Mouse (Mus musculus) thymus, postnatal 4 days (tissue): Measurements from ENCODE around the gene Akap7.

ENCODE experiments used
- DNase-seq: peaks from one replicate; pipeline ENCODE4 v3.0.0; 2021

Akap7 gene

DNA sequence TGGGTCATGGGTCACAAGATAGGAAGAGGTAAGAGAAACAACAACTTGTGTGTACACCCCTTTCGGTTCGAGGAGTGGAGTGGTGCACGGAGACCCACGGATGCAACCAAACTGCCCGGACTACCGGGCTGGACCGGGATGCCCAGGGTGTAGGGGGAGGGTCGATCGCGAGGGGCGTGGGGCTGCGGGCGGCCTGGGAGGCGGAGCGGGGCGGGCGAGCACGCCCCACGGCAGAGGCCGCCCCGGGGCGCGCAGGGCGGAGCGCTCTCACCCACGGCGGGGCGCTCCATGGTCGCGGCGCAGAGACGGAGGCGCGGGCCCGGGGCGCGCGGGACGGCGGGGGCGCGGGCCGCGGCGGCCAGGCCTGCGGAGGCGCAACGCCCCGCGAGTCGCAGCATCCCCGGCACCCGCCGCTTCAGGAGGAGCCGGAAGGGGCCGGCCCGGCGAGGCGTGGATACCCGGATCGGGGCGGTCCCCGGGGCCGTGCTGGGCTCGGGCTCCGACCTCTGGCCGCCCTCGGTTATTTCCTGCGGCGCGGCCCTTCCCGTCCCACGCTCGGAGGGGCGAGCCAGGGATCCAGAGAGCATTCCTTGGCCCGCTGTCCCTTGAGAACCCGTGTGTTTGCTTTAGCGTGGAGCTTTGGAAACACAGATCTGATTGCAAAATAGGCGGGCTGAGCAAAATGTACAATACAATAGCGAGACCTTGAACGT lies 10.9 kb downstream of the Akap7 start:
- DNase-seq: peak; percentile 76

GRCm38 (mm10) chr10:25296286-25296656 lies 11.4 kb downstream of the Akap7 start:
- DNase-seq: no peak

GRCm38 (mm10) chr10:25295836-25296235 lies 11.8 kb downstream of the Akap7 start:
- DNase-seq: no peak

- DNase-seq: no peak
Observed at GRCm38 (mm10) chr10:25294999-25295398, 12.7 kb downstream of the Akap7 start.

DNA sequence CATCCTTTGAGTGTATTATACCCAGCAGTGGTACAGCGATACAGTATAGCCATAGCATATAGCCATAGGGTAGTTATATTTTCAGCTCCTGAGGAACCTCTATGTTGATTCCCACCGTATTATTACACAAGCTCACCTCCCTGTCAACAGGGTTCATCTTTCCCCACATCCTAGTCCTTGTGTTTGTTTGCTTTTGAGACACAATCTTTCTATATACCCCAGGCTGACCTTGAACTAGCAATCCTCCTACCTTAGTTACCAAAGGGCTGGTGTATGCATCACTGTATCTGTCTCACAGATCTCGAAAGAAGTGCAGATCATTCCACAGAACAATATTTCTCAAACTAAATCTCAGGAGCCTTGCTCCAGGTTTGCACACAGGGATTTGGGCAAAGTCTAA lies 13.9 kb downstream of the Akap7 start:
- no peak for DNase-seq

DNA sequence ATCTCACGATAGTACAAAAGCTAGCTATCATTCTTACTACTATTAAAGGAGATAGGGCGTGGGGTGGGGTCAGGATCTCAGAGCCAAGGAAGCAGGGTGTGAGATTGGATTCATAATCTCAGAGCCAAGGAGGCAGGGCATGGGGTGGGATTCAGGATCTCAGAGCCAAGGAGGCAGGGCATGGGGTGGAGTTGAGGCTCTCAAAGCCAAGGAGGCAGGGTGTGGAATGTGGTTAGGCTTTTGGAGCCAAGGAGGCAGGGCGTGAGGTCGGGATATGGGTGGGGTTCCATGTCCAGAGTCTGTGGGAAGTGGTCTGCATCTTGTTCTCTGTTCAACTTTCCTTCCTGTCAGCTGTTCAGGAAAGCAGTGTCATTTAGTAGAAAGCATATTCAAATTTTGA lies 16.6 kb downstream of the Akap7 start:
- no peak for DNase-seq

GRCm38 (mm10) chr10:25285100-25285811 lies 22.4 kb downstream of the Akap7 start:
- DNase-seq: no peak

GRCm38 (mm10) chr10:25284427-25285099 lies 23.1 kb downstream of the Akap7 start:
- DNase-seq: no peak

DNA sequence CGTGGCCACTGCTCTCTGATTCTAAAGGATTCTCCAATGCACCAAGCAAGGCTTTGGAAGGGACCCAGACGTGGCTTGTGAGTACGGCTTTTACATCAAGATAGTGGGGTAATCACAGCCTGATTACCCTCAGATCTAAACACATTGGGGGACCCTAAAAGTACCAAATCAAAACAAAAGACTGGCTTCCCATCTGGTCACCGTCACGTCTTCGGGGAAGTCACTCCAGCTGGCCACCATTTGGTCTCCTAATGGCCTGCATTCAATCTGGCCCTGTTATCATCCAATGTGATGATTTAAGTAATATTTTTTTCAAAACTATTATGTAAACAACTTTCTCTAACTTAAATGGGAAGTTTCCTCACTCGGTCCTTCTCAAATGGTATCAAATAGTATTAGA lies 24.3 kb downstream of the Akap7 start:
- DNase-seq: no peak

- DNase-seq: no peak
Observed at GRCm38 (mm10) chr10:25280141-25280540, 27.5 kb downstream of the Akap7 start.

DNA sequence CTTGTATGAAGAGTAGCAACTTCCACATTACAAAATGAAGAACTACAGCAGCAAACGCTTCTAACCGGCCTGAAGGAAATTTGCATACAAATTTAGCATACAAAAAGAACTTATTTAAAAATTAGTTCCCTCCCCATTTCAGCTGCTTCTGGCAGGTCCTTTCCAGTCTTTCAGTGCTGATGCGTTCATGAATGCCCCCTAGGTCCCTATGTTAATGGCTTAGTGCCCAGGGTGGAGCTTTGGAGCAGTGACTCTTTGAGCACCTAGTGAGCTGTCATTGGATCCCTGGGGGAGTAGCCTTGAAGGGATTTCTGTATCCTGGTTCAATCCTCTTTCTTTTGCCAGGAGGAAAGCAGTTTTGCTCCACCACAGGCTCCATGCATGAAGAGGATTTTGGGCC lies 28.3 kb downstream of the Akap7 start:
- DNase-seq: no peak

GRCm38 (mm10) chr10:25275492-25275891 lies 32.2 kb downstream of the Akap7 start:
- no peak for DNase-seq

DNA sequence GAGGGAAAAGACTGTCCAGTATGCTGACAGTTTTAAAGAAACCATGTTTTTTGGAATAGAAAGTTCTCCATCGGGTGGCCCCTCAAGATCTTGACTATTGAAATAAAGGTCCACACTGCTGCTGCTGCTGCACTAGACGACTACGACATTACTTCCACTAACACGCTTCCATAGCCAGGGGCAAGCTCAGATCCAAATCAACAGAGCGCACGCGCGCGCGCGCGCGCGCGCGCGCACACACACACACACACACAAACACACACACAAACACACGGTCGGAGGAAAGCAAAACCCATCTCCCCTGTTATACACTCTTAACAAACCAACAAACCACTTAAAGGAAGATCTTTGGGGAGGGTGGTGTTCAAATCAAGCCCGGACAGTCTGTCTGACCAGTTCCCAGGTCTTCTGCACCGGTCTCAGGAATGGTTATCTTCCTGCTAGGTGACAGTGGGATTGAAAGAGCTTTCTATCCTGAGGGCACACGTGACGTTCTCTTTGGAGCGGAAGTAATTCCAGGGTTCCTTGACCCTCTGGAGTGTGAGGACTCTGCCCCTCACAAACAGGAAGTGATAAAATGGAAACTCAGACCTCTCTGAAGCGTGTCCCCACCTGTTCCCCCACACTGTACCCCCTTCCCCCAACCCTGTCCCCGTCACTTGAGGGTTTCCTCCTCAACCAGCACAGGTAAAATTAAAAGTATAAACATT lies 32.9 kb downstream of the Akap7 start:
- no peak for DNase-seq

- no peak for DNase-seq
Observed at GRCm38 (mm10) chr10:25273731-25274130, 33.9 kb downstream of the Akap7 start.

GRCm38 (mm10) chr10:25271756-25272155 lies 35.9 kb downstream of the Akap7 start:
- no peak for DNase-seq

DNA sequence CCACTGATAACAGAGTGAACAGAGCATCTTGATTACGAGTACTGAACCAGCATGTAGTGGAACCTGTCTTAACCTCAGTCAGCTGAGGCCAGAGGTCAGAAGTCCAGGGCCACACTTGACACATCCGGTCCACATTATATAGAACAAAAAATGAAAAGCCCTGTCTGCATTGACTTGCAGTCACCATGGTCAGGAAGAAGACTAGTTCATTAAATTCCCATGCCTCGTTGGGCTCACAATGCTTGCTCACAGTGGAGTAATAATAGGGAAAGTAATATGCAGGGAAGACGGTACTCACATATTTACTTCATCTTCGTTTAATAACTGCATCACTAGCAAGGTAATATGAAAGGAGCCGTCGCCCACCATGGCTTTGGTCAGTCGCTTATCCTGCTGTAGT lies 36.5 kb downstream of the Akap7 start:
- no peak for DNase-seq

DNA sequence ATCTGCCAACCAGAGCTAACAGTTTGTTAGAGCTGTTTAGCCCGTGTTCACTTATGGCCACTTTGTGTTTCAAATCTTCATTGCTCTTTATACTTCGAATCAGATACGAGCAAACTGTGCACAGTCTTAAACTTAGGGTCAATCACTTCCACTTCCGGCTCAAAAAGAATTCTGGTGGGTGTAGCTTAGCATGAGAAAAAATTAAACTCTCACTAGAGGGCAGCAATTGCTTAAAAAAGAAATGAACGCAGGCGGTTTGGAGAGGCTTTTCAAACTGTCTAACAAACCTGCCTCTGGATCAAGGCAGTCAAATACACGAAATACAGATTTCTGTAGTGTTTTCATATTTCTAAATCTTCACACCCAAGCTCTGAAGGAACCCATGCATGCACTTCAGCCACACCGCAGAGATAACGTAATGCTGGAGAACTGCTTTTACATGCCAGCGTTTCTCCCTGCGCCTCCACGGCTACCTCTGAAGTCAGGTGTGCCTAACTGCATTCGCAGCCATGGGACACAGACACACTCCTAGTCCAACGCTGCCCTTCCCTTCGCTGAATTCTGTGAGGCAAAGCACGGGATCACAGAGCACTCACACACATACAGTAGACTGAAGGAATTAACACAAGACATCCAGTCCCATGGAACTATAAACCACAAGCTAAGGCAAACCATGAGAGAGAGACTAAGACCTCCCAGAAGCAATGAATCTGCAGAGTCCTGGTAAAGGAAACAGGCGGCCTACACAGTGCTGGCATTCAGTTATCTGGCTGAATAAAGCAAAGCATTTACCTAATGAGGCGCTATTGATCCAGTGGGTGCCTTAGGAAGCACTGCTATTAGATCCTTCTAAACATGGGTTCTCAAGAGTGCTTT lies 39.0 kb downstream of the Akap7 start:
- DNase-seq: peak; percentile 17

DNA sequence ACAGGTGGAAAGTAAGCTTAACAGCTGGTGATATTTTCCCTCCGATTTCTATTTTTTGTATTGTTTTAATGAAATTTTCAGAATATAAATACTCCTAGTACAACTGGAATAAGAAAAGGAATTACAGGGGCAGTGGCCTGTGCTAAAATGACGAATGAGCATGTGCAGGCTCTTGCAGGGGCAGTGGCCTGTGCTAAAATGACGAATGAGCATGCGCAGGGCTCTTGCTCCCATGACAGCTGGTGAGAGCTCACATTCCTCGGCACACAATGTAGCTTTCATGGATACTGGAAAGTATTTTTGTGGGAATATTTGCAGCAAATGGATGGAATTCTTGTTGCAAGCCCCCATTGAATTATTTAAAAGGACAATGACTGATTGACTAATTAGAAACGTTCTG lies 46.5 kb downstream of the Akap7 start:
- no peak for DNase-seq

GRCm38 (mm10) chr10:25260724-25261123 lies 46.9 kb downstream of the Akap7 start:
- DNase-seq: no peak

DNA sequence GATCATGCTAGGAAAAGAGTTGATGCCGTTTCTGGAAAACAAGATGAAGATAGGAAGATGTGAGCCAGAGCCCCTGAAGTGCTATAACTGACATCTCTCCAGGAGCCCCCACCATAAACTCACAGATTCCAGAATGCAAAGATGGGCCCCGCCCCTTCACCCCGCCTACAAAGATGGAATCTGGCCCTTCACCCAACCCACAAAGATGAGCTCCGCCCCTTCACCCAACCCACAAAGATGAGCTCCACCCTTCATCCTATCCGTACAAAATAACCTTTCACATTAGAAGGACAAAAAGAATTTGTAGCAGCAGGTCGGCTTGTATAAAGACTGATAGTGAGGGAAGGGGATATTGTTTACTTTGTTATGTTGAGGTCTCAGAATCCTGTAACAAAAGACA lies 49.5 kb downstream of the Akap7 start:
- no peak for DNase-seq

GRCm38 (mm10) chr10:25257466-25257865 lies 50.2 kb downstream of the Akap7 start:
- DNase-seq: no peak

- no peak for DNase-seq
Observed at GRCm38 (mm10) chr10:25253474-25253873, 54.2 kb downstream of the Akap7 start.
